17 mouse cellular contexts compared by ENCODE assay signal in genomic region chr2:127433487-127434295, GRCm38 (mm10). TPM values are rescaled to one million over a fixed set of nuclear protein-coding genes. Genes with fewer than 3 reads are reported as not detected.
DNase-seq lines count a peak whose midpoint lies in the region; ATAC-seq and TF ChIP-seq lines count a peak whose summit lies in the region.
"Had no signal": no experiment of that assay in that cellular context is flagged by ENCODE, and none has a peak within 500 bp of the region (broad histone marks: within the 10 kb centered on the region; RNA-seq: fewer than 3 reads in every experiment).

No protein-coding gene starts in this region.

- H3K9ac ChIP-seq in heart, embryonic 12.5 days, result no peak overlapping the region
- no peak overlapping the region for H3K9ac ChIP-seq in kidney, postnatal 0 days (ENCODE audit: low read depth, low read length)
- H3K9ac ChIP-seq in kidney, embryonic 16.5 days (replicated peaks; ENCODE audit: low read length), result no peak overlapping the region
- H3K9ac ChIP-seq in intestine, embryonic 16.5 days (ENCODE audit: low read depth, low read length), result no peak overlapping the region
- no peak overlapping the region for H3K9ac ChIP-seq in stomach, embryonic 16.5 days (ENCODE audit: low read length)
- H3K9ac ChIP-seq: limb, embryonic 15.5 days had no signal

- 0 out of 2 replicates have a peak, but pooled peaks have one; percentile 22 for ATAC-seq in heart, embryonic 12.5 days (ENCODE audit: insufficient number of reproducible peaks, low FRiP score)
- ATAC-seq in kidney, postnatal 0 days (replicated peaks; ENCODE audit: low FRiP score, low read depth), result 0 out of 2 replicates have a peak, but pooled peaks have one; percentile 14
- no peak for ATAC-seq in kidney, embryonic 16.5 days (ENCODE audit: low FRiP score, low TSS enrichment)
- ATAC-seq in intestine, embryonic 16.5 days, result peak; percentile 39; the same call in 1 of the 2 replicates
- peak; percentile 29; the same call in 1 of the 2 replicates for ATAC-seq in stomach, embryonic 16.5 days (ENCODE audit: insufficient read depth, low FRiP score)
- ATAC-seq: inflammation-experienced regulatory T-cells, adult 6 months had no signal

- no peaks in the 10 kb centered on the region for H3K9me3 ChIP-seq in heart, embryonic 12.5 days (replicated peaks)
- no peaks in the 10 kb centered on the region for H3K9me3 ChIP-seq in kidney, postnatal 0 days (replicated peaks; ENCODE audit: low read length)
- H3K9me3 ChIP-seq in kidney, embryonic 16.5 days (ENCODE audit: low read length), result no peaks in the 10 kb centered on the region
- no peaks in the 10 kb centered on the region for H3K9me3 ChIP-seq in intestine, embryonic 16.5 days (ENCODE audit: control insufficient read depth, low read length)
- no peaks in the 10 kb centered on the region for H3K9me3 ChIP-seq in stomach, embryonic 16.5 days (replicated peaks; ENCODE audit: control insufficient read depth, low read length)
- H3K9me3 ChIP-seq: limb, embryonic 15.5 days had no signal

- H3K4me2 ChIP-seq in heart, embryonic 12.5 days, result no peak overlapping the region
- H3K4me2 ChIP-seq in kidney, postnatal 0 days (ENCODE audit: low read length), result no peak overlapping the region
- H3K4me2 ChIP-seq in kidney, embryonic 16.5 days (replicated peaks; ENCODE audit: low read depth, low read length), result no peak overlapping the region
- no peak overlapping the region for H3K4me2 ChIP-seq in intestine, embryonic 16.5 days (ENCODE audit: low read depth, low read length)
- H3K4me2 ChIP-seq in stomach, embryonic 16.5 days (ENCODE audit: low read depth, low read length), result no peak overlapping the region
- H3K4me2 ChIP-seq: heart, embryonic 11.5 days; limb, embryonic 15.5 days; midbrain, embryonic 11.5 days had no signal

- H3K4me1 ChIP-seq in heart, embryonic 12.5 days (replicated peaks), result no peaks in the 10 kb centered on the region
- H3K4me1 ChIP-seq in kidney, postnatal 0 days (replicated peaks; ENCODE audit: insufficient read depth, low read length), result no peaks in the 10 kb centered on the region
- no peaks in the 10 kb centered on the region for H3K4me1 ChIP-seq in kidney, embryonic 16.5 days (ENCODE audit: insufficient read depth, low read length)
- no peaks in the 10 kb centered on the region for H3K4me1 ChIP-seq in intestine, embryonic 16.5 days (ENCODE audit: control insufficient read depth, insufficient read depth, low read length)
- H3K4me1 ChIP-seq in stomach, embryonic 16.5 days (ENCODE audit: control insufficient read depth, insufficient read depth, low read length), result no peaks in the 10 kb centered on the region
- H3K4me1 ChIP-seq: limb, embryonic 15.5 days had no signal

- no peaks in the 10 kb centered on the region for H3K27me3 ChIP-seq in heart, embryonic 12.5 days (replicated peaks)
- H3K27me3 ChIP-seq in kidney, postnatal 0 days (ENCODE audit: insufficient read depth, low read length), result no peaks in the 10 kb centered on the region
- H3K27me3 ChIP-seq in kidney, embryonic 16.5 days (ENCODE audit: insufficient read depth, low read length), result no peaks in the 10 kb centered on the region
- H3K27me3 ChIP-seq in intestine, embryonic 16.5 days (replicated peaks; ENCODE audit: control insufficient read depth, insufficient read depth, low read length), result no peaks in the 10 kb centered on the region
- no peaks in the 10 kb centered on the region for H3K27me3 ChIP-seq in stomach, embryonic 16.5 days (ENCODE audit: control insufficient read depth, insufficient read depth, low read length)
- H3K27me3 ChIP-seq: limb, embryonic 15.5 days had no signal

- no peak overlapping the region for H3K27ac ChIP-seq in heart, embryonic 12.5 days (ENCODE audit: poor library complexity, severe bottlenecking)
- no peak overlapping the region for H3K27ac ChIP-seq in kidney, postnatal 0 days
- H3K27ac ChIP-seq in kidney, embryonic 16.5 days (ENCODE audit: low read length), result no peak overlapping the region
- H3K27ac ChIP-seq in intestine, embryonic 16.5 days (ENCODE audit: low read length), result no peak overlapping the region
- H3K27ac ChIP-seq in stomach, embryonic 16.5 days (ENCODE audit: low read length), result no peak overlapping the region
- H3K27ac ChIP-seq: limb, embryonic 15.5 days had no signal

- no peak for DNase-seq in heart, postnatal 4 days
- DNase-seq in kidney, postnatal 0 days (ENCODE audit: low spot score), result no peak
- DNase-seq in neural tube, embryonic 10.5 days (ENCODE audit: extremely low spot score, low spot score), result no peak
- DNase-seq: adrenal gland, postnatal 14 days; gastrocnemius, postnatal 25 days; layer of hippocampus, adult 9-11 months; lung, postnatal 36 days; thymus, postnatal 4 days had no signal

- no peak overlapping the region for H3K4me3 ChIP-seq in heart, embryonic 12.5 days
- H3K4me3 ChIP-seq in kidney, postnatal 0 days (replicated peaks; ENCODE audit: low read depth, low read length), result no peak overlapping the region
- H3K4me3 ChIP-seq in kidney, embryonic 16.5 days (ENCODE audit: low read length), result no peak overlapping the region
- H3K4me3 ChIP-seq in intestine, embryonic 16.5 days (ENCODE audit: low read length), result no peak overlapping the region
- H3K4me3 ChIP-seq in stomach, embryonic 16.5 days (replicated peaks; ENCODE audit: low read length), result no peak overlapping the region
- H3K4me3 ChIP-seq: limb, embryonic 15.5 days had no signal

- 76% methylated on average over 9 of the region's 9 CpGs for WGBS in heart, embryonic 12.5 days
- 76% methylated on average over 9 of the region's 9 CpGs for WGBS in kidney, postnatal 0 days
- WGBS in kidney, embryonic 16.5 days, result 75% methylated on average over 9 of the region's 9 CpGs
- 75% methylated on average over 9 of the region's 9 CpGs for WGBS in intestine, embryonic 16.5 days
- WGBS in stomach, embryonic 16.5 days, result 71% methylated on average over 9 of the region's 9 CpGs

- TF ChIP-seq CTCF in kidney, postnatal 0 days (IDR thresholded peaks at IDR 0.05; ENCODE audit: low read depth), result no peak

- peaks cover 44% of the 10 kb centered on the region for H3K36me3 ChIP-seq in heart, embryonic 12.5 days
- H3K36me3 ChIP-seq in kidney, postnatal 0 days (ENCODE audit: insufficient read depth, low read length), result peaks cover 21% of the 10 kb centered on the region
- H3K36me3 ChIP-seq in kidney, embryonic 16.5 days (ENCODE audit: insufficient read depth, low read length), result peaks cover 5% of the 10 kb centered on the region
- no peaks in the 10 kb centered on the region for H3K36me3 ChIP-seq in intestine, embryonic 16.5 days (ENCODE audit: control insufficient read depth, insufficient read depth, low read length)
- no peaks in the 10 kb centered on the region for H3K36me3 ChIP-seq in stomach, embryonic 16.5 days (ENCODE audit: control insufficient read depth, insufficient read depth, low read length)

RNA-seq across cellular contexts. Expression of gene Gpat2, which starts 8.7 kb away (rescaled TPM):
- 0.44 and 0.45 TPM in 2 replicates for polyA plus RNA-seq in heart, embryonic 12.5 days (2016; fragmentation: Nextera tagmentation; extraction: Ambion mirVana)
- under 1 TPM in 1 of 2 experiments, not detected in 1; 0.10 TPM for total RNA-seq in heart, postnatal 4 days (2021)
- 0.10 and 0.12 TPM in 2 replicates for polyA plus RNA-seq in kidney, postnatal 0 days (2015; fragmentation: Nextera tagmentation; extraction: Ambion mirVana)
- 0.22 and 0.40 TPM in 2 replicates for polyA plus RNA-seq in kidney, embryonic 16.5 days (2015; fragmentation: Nextera tagmentation; extraction: Ambion mirVana)
- polyA plus RNA-seq in intestine, embryonic 16.5 days (2015; fragmentation: Nextera tagmentation; extraction: Ambion mirVana), result 0.09 and 0.12 TPM in 2 replicates
- polyA plus RNA-seq in stomach, embryonic 16.5 days (2015; fragmentation: Nextera tagmentation; extraction: Ambion mirVana), result 0.28 and 0.36 TPM in 2 replicates
- total RNA-seq: gastrocnemius, postnatal 25 days; MEL had no signal

RNA-seq across cellular contexts. Expression of gene Fahd2a, which starts 10.7 kb away (rescaled TPM):
- 26.2 and 29.0 TPM in 2 replicates for polyA plus RNA-seq in heart, embryonic 12.5 days (2016; fragmentation: Nextera tagmentation; extraction: Ambion mirVana)
- 10 to 100 TPM; 20.4 to 21.0 TPM for total RNA-seq in heart, postnatal 4 days (2021)
- polyA plus RNA-seq in kidney, postnatal 0 days (2015; fragmentation: Nextera tagmentation; extraction: Ambion mirVana), result 61.3 and 62.2 TPM in 2 replicates
- polyA plus RNA-seq in kidney, embryonic 16.5 days (2015; fragmentation: Nextera tagmentation; extraction: Ambion mirVana), result 37.0 and 39.0 TPM in 2 replicates
- 24.8 and 27.8 TPM in 2 replicates for polyA plus RNA-seq in intestine, embryonic 16.5 days (2015; fragmentation: Nextera tagmentation; extraction: Ambion mirVana)
- polyA plus RNA-seq in stomach, embryonic 16.5 days (2015; fragmentation: Nextera tagmentation; extraction: Ambion mirVana), result 25.6 and 27.8 TPM in 2 replicates
